In the genomic region with DNA sequence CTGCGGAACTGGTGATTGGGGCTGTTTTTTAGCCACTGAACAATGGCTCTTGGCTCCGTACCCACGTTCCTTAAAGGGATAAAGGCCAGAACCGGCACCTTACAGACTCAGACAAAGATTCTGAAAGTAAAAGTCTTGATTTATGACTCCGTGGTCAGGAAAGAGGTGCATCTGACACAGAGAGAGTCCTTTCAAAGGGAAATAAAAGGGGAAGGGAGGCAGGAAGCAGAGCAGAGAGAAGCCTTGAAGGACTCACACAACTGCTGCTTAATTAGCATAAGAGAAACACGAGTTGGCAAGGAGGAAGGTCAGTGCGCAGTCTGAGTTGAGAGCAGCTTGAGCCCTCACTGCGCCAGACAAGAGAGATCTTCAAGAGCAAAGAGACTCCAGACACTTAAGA, we compare ENCODE assay signal across 8 mouse cellular contexts. TPM values are rescaled to one million over a fixed set of nuclear protein-coding genes. Genes with fewer than 3 reads are reported as not detected.
DNase-seq lines count a peak whose midpoint lies in the region; ATAC-seq and TF ChIP-seq lines count a peak whose summit lies in the region.

No protein-coding gene starts in this region.

- no peak for TF ChIP-seq CTCF in brain, embryonic 14.5 days (IDR thresholded peaks at IDR 0.05; ENCODE audit: borderline replicate concordance, extremely low read depth, insufficient read depth, insufficient read length)
- no peak for TF ChIP-seq CTCF in kidney, postnatal 0 days (IDR thresholded peaks at IDR 0.05; ENCODE audit: low read depth)

- DNase-seq in liver, embryonic 13.5 days = no peak
- DNase-seq in liver = no peak
- DNase-seq in brain, embryonic 14.5 days (ENCODE audit: low read depth) = peak; percentile 76
- peak; percentile 70 for DNase-seq in kidney, postnatal 0 days (ENCODE audit: low spot score)
- peak; percentile 31 for DNase-seq in neural tube, embryonic 10.5 days (ENCODE audit: extremely low spot score, low spot score)
- no peak for DNase-seq in urinary bladder, adult 18-20 months (ENCODE audit: low spot score in 2 of 2)
- DNase-seq in left cerebral cortex, adult 18-20 months (ENCODE audit: low spot score in 2 of 2) = no peak

- no peaks in the 10 kb centered on the region for H3K9me3 ChIP-seq in liver, embryonic 13.5 days (replicated peaks)
- H3K9me3 ChIP-seq in heart, embryonic 15.5 days (replicated peaks) = no peaks in the 10 kb centered on the region
- H3K9me3 ChIP-seq in kidney, postnatal 0 days (replicated peaks; ENCODE audit: low read length) = no peaks in the 10 kb centered on the region

- H3K27me3 ChIP-seq in liver, embryonic 13.5 days = no peaks in the 10 kb centered on the region
- no peaks in the 10 kb centered on the region for H3K27me3 ChIP-seq in heart, embryonic 15.5 days
- H3K27me3 ChIP-seq in kidney, postnatal 0 days (ENCODE audit: insufficient read depth, low read length) = no peaks in the 10 kb centered on the region

- no peak overlapping the region for H3K9ac ChIP-seq in liver, embryonic 13.5 days
- no peak overlapping the region for H3K9ac ChIP-seq in heart, embryonic 15.5 days
- H3K9ac ChIP-seq in kidney, postnatal 0 days (ENCODE audit: low read depth, low read length) = no peak overlapping the region

- ATAC-seq in liver, embryonic 13.5 days (ENCODE audit: low read depth) = no peak
- ATAC-seq in heart, embryonic 15.5 days (replicated peaks; ENCODE audit: insufficient number of reproducible peaks, insufficient read depth, low FRiP score, low read depth) = no peak
- no peak for ATAC-seq in kidney, postnatal 0 days (replicated peaks; ENCODE audit: low FRiP score, low read depth)

- H3K4me1 ChIP-seq in liver, embryonic 13.5 days (replicated peaks) = no peaks in the 10 kb centered on the region
- peaks cover 8% of the 10 kb centered on the region for H3K4me1 ChIP-seq in heart, embryonic 15.5 days (replicated peaks)
- no peaks in the 10 kb centered on the region; the same call in 1 of the 2 replicates for H3K4me1 ChIP-seq in kidney, postnatal 0 days (replicated peaks; ENCODE audit: insufficient read depth, low read length)

- WGBS in liver, embryonic 13.5 days (ENCODE audit: insufficient replicate concordance) = 16% methylated on average over 8 of the region's 8 CpGs
- WGBS in heart, embryonic 15.5 days = 24% methylated on average over 8 of the region's 8 CpGs
- 15% methylated on average over 8 of the region's 8 CpGs for WGBS in kidney, postnatal 0 days

- H3K4me2 ChIP-seq in liver, embryonic 13.5 days = 0 out of 2 replicates have a peak overlapping the region, but pooled peaks have one; percentile 14
- H3K4me2 ChIP-seq in heart, embryonic 15.5 days = peak overlapping the region; percentile 45
- peak overlapping the region; percentile 30; the same call in 1 of the 2 replicates for H3K4me2 ChIP-seq in kidney, postnatal 0 days (ENCODE audit: low read length)

- no peak overlapping the region for H3K27ac ChIP-seq in liver, embryonic 13.5 days
- H3K27ac ChIP-seq in heart, embryonic 15.5 days = no peak overlapping the region
- H3K27ac ChIP-seq in kidney, postnatal 0 days = no peak overlapping the region

- no peaks in the 10 kb centered on the region for H3K36me3 ChIP-seq in liver, embryonic 13.5 days
- no peaks in the 10 kb centered on the region for H3K36me3 ChIP-seq in heart, embryonic 15.5 days
- H3K36me3 ChIP-seq in kidney, postnatal 0 days (ENCODE audit: insufficient read depth, low read length) = no peaks in the 10 kb centered on the region

- H3K4me3 ChIP-seq in liver, embryonic 13.5 days (replicated peaks) = no peak overlapping the region
- H3K4me3 ChIP-seq in heart, embryonic 15.5 days = 0 out of 2 replicates have a peak overlapping the region, but pooled peaks have one; percentile 14
- no peak overlapping the region for H3K4me3 ChIP-seq in kidney, postnatal 0 days (replicated peaks; ENCODE audit: low read depth, low read length)

- no peak for TF ChIP-seq POLR2A in brain, embryonic 14.5 days (IDR thresholded peaks at IDR 0.05; ENCODE audit: borderline replicate concordance, extremely low read depth, insufficient read depth, insufficient read length, poor library complexity, severe bottlenecking)

RNA-seq across cellular contexts. Expression of a gene that starts 13.7 kb away (rescaled TPM):
- polyA plus RNA-seq in liver, embryonic 13.5 days (2015; fragmentation: Nextera tagmentation; extraction: Ambion mirVana) = 2.7 and 2.8 TPM in 2 replicates
- 5.3 and 6.0 TPM in 2 replicates for polyA plus RNA-seq in brain, embryonic 14.5 days (2012; rRNA removed)
- 16.5 TPM in 2 replicates for polyA plus RNA-seq in heart, embryonic 15.5 days (2015; fragmentation: Nextera tagmentation; extraction: Ambion mirVana)
- 14.1 and 15.5 TPM in 2 replicates for polyA plus RNA-seq in kidney, postnatal 0 days (2015; fragmentation: Nextera tagmentation; extraction: Ambion mirVana)
- total RNA-seq in left cerebral cortex, adult 18-20 months (2021) = 1 to 10 TPM; 5.5 to 6.0 TPM

Comparison
In these comparisons a context has a peak if more than half of its experiments do, and no peak if none do; other contexts are left out.
1. DNase-seq: peak in brain, embryonic 14.5 days (single experiment), kidney, postnatal 0 days (single experiment) and neural tube, embryonic 10.5 days (single experiment); none in liver, embryonic 13.5 days (single experiment), liver (single experiment), urinary bladder, adult 18-20 months (0 of 2) and left cerebral cortex, adult 18-20 months (0 of 2).
2. Peak in every context shown above with its lines, with median percentiles within 50 percentile points of each other: H3K4me2 ChIP-seq.